ENCODE assay signal across 24 mouse cellular contexts in the genomic region with DNA sequence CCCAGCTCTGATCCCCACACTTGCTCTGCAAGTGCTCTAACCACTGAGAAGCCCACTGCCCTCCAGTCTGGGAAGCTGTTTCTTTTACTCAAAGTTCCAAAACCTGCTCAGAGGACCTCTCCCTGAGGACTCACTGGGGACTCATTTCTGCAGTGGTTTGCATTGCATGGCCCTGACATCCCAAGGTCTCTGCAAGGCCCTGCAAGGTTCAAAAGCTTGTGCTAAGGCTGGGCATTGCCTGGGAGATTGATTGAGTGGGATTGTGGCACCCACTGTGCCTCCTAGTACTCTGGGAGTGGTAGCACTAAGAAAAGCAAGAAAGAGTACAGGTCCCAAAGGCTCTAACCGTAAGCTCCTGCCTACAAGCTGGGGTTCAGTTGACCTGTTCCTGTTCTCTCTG. TPM values are rescaled to one million over a fixed set of nuclear protein-coding genes. Genes with fewer than 3 reads are reported as not detected.
"Had no signal": no experiment of that assay in that cellular context is flagged by ENCODE, and none has a peak within 500 bp of the region (broad histone marks: within the 10 kb centered on the region; RNA-seq: fewer than 3 reads in every experiment).

No protein-coding gene starts in this region.

- H3K4me3 ChIP-seq: lung, embryonic 15.5 days; megakaryocyte, embryonic 14.5 days; midbrain, embryonic 13.5 days; midbrain, embryonic 15.5 days; neural tube, embryonic 12.5 days; stomach, embryonic 15.5 days had no signal

- H3K27ac ChIP-seq: lung, embryonic 15.5 days; macrophage; midbrain, embryonic 13.5 days; midbrain, embryonic 15.5 days; neural tube, embryonic 12.5 days; stomach, embryonic 15.5 days; stomach, postnatal 0 days had no signal

- H3K9me3 ChIP-seq: lung, embryonic 15.5 days; megakaryocyte, embryonic 14.5 days; midbrain, embryonic 13.5 days; midbrain, embryonic 15.5 days; neural tube, embryonic 12.5 days; stomach, embryonic 15.5 days had no signal

- H3K27me3 ChIP-seq: lung, embryonic 15.5 days; midbrain, embryonic 13.5 days; midbrain, embryonic 15.5 days; neural tube, embryonic 12.5 days; stomach, embryonic 15.5 days had no signal

- H3K4me1 ChIP-seq: midbrain, embryonic 13.5 days; midbrain, embryonic 15.5 days; neural tube, embryonic 12.5 days; stomach, embryonic 15.5 days had no signal

- H3K36me3 ChIP-seq: lung, embryonic 15.5 days; midbrain, embryonic 13.5 days; midbrain, embryonic 15.5 days; neural tube, embryonic 12.5 days; stomach, embryonic 15.5 days had no signal

- DNase-seq: liver, postnatal 0 days; lung, adult 2 months; lung, postnatal 14 days; lung, postnatal 36 days; right cerebral cortex, postnatal 14 days; thymus, adult 2 months; thymus, postnatal 36 days had no signal

RNA-seq across cellular contexts. Expression of a gene that starts 51.9 kb away (rescaled TPM):
- total RNA-seq: megakaryocyte progenitor cell, adult 5-6 weeks; midbrain, postnatal 0 days; monocyte, adult 5-6 weeks; neutrophil, adult 5-6 weeks had no signal
- polyA plus RNA-seq: liver, postnatal 0 days; lung, adult 2 months; lung, embryonic 15.5 days; lung, postnatal 0 days; macrophage; midbrain, embryonic 11.5 days; midbrain, embryonic 13.5 days; midbrain, embryonic 15.5 days; midbrain, postnatal 0 days; neural tube, embryonic 12.5 days; neural tube, embryonic 14.5 days; spleen, adult 2 months; stomach, embryonic 15.5 days; stomach, postnatal 0 days; testis, adult 2 months; thymus, adult 2 months had no signal
